Mouse (Mus musculus): ENCODE data around the gene Ncor1.
"Not testable (repeated sequence)": the region's sequence is repeated elsewhere in the genome, so short reads cannot be mapped to it uniquely, and the experiment has no call there.

The Ncor1 gene

GRCm38 (mm10) chr11:62458780-62459179 is 439 bp upstream of the Ncor1 start:
- no peak for DNase-seq (ENCODE audit: low read depth in 2 of 2, low spot score in 2 of 2)

- DNase-seq (ENCODE audit: low read depth in 2 of 2, low spot score in 2 of 2): no peak
These were observed 460 bp downstream of the Ncor1 start for GRCm38 (mm10) chr11:62457891-62458270.

- peak; percentile 84 to 86 for DNase-seq (ENCODE audit: low read depth in 2 of 2, low spot score in 2 of 2)
These were observed 975 bp downstream of the Ncor1 start for GRCm38 (mm10) chr11:62457241-62457890.

GRCm38 (mm10) chr11:62456483-62457172 is 1.7 kb downstream of the Ncor1 start:
- DNase-seq (ENCODE audit: low read depth in 2 of 2, low spot score in 2 of 2): peak; percentile 8 to 20

GRCm38 (mm10) chr11:62456021-62456482 is 2.3 kb downstream of the Ncor1 start:
- no peak for DNase-seq (ENCODE audit: low read depth in 2 of 2, low spot score in 2 of 2)

GRCm38 (mm10) chr11:62455193-62455592 is 3.1 kb downstream of the Ncor1 start:
- DNase-seq (ENCODE audit: low read depth in 2 of 2, low spot score in 2 of 2): no peak

GRCm38 (mm10) chr11:62448971-62449370 is 9.4 kb downstream of the Ncor1 start:
- DNase-seq (ENCODE audit: low read depth in 2 of 2, low spot score in 2 of 2): no peak

GRCm38 (mm10) chr11:62445799-62446198 is 12.5 kb downstream of the Ncor1 start:
- no peak for DNase-seq (ENCODE audit: low read depth in 2 of 2, low spot score in 2 of 2)

GRCm38 (mm10) chr11:62440670-62441315 is 17.5 kb downstream of the Ncor1 start:
- DNase-seq (ENCODE audit: low read depth in 2 of 2, low spot score in 2 of 2): no peak

- no peak for DNase-seq (ENCODE audit: low read depth in 2 of 2, low spot score in 2 of 2)
These were observed 26.1 kb downstream of the Ncor1 start for GRCm38 (mm10) chr11:62432211-62432610.

- DNase-seq (ENCODE audit: low read depth in 2 of 2, low spot score in 2 of 2): peak in 1 of 2 experiments; percentile 52
These were observed 31.2 kb downstream of the Ncor1 start for GRCm38 (mm10) chr11:62427105-62427504.

GRCm38 (mm10) chr11:62426266-62426665 is 32.1 kb downstream of the Ncor1 start:
- no peak for DNase-seq (ENCODE audit: low read depth in 2 of 2, low spot score in 2 of 2)

GRCm38 (mm10) chr11:62424525-62424924 is 33.8 kb downstream of the Ncor1 start:
- no peak for DNase-seq (ENCODE audit: low read depth in 2 of 2, low spot score in 2 of 2)

GRCm38 (mm10) chr11:62415026-62415425 is 43.3 kb downstream of the Ncor1 start:
- no peak for DNase-seq (ENCODE audit: low read depth in 2 of 2, low spot score in 2 of 2)

- no peak for DNase-seq (ENCODE audit: low read depth in 2 of 2, low spot score in 2 of 2)
These were observed 48.7 kb downstream of the Ncor1 start for GRCm38 (mm10) chr11:62409611-62410010.

- DNase-seq (ENCODE audit: low read depth in 2 of 2, low spot score in 2 of 2): no peak
These were observed 49.5 kb downstream of the Ncor1 start for GRCm38 (mm10) chr11:62408848-62409247.

- peak in 1 of 2 experiments; percentile 26 for DNase-seq (ENCODE audit: low read depth in 2 of 2, low spot score in 2 of 2)
These were observed 61.9 kb downstream of the Ncor1 start for GRCm38 (mm10) chr11:62396405-62396804.

GRCm38 (mm10) chr11:62388331-62388679 is 70.0 kb downstream of the Ncor1 start:
- DNase-seq (ENCODE audit: low read depth in 2 of 2, low spot score in 2 of 2): no peak

GRCm38 (mm10) chr11:62387608-62388330 is 70.6 kb downstream of the Ncor1 start:
- DNase-seq (ENCODE audit: low read depth in 2 of 2, low spot score in 2 of 2): no peak

- DNase-seq (ENCODE audit: low read depth in 2 of 2, low spot score in 2 of 2): not testable (repeated sequence)
These were observed 81.0 kb downstream of the Ncor1 start for GRCm38 (mm10) chr11:62377202-62377851.

- no peak for DNase-seq (ENCODE audit: low read depth in 2 of 2, low spot score in 2 of 2)
These were observed 86.6 kb downstream of the Ncor1 start for GRCm38 (mm10) chr11:62371776-62372175.
